Mouse (Mus musculus): ENCODE results near the gene Pigx. TPM values are rescaled to one million over a fixed set of nuclear protein-coding genes. Genes with fewer than 3 reads are reported as not detected.

Gene Pigx
- polyA plus RNA-seq, 1 experiment = 8.5 TPM

- TF ChIP-seq POLR2A (IDR thresholded peaks at IDR 0.05; ENCODE audit: control insufficient read depth, low read depth, low read length) = no peak
- no peak for TF ChIP-seq CTCF (IDR thresholded peaks at IDR 0.05; ENCODE audit: control insufficient read depth, insufficient read depth, insufficient replicate concordance, low read depth, low read length)
- Histone ChIP-seq H3K27ac (ENCODE audit: control insufficient read depth, insufficient read depth, low read depth, low read length) (peak overlapping the region; percentile 1; the same call in 1 of the 2 replicates), H3K36me3 (ENCODE audit: control insufficient read depth, insufficient read depth, low read length) (no peaks in the 10 kb centered on the region), H3K27me3 (ENCODE audit: control insufficient read depth, insufficient read depth, low read length) (no peaks in the 10 kb centered on the region), H3K4me3 (ENCODE audit: control insufficient read depth, low read depth, low read length) (peak overlapping the region; percentile 53), H3K4me1 (ENCODE audit: control insufficient read depth, insufficient read depth, low read length) (peaks cover 12% of the 10 kb centered on the region)
Observed at GRCm38 (mm10) chr16:32130190-32130826, 30.8 kb upstream of the Pigx start.

DNA sequence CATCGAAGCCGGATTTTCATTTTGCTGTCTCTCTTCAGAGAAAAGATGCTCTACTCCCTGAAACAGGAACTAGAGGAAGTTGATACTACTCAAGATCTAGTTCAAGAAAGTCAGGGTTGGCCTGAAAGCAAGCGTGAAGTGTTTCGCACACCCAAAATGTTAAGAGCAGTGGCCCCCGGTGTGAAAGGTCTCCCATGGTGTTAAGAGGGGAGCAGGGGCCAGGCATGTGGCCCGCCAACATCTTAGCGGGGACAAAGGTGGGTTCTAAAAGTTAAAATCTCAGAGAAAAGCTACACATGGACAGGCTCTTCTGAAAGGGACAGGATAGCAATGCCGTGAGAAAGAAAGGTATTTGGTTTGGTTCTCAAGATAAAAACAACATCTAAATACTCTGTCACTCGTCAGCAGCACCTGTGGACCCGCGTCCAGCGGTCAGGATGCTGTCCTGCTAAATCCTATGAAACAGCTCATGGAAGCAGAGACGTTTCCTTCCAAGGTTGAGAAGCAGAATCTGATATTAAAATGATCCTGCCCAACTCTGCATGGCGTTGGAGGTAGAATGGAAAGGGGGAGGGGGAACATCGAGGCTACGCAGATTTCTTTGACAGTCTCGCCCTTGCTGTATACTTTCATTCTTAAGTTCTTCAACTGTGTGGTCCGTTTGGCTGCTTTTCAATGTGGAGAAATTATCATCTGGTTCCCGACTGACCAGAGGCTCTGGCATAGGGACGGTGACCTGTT, 30.1 kb upstream of the Pigx start:
- Histone ChIP-seq H3K27ac (ENCODE audit: control insufficient read depth, insufficient read depth, low read depth, low read length) (peak overlapping the region; percentile 1; the same call in 1 of the 2 replicates), H3K27me3 (ENCODE audit: control insufficient read depth, insufficient read depth, low read length) (no peaks in the 10 kb centered on the region), H3K36me3 (ENCODE audit: control insufficient read depth, insufficient read depth, low read length) (no peaks in the 10 kb centered on the region), H3K4me3 (ENCODE audit: control insufficient read depth, low read depth, low read length) (peak overlapping the region; percentile 53), H3K4me1 (ENCODE audit: control insufficient read depth, insufficient read depth, low read length) (peaks cover 12% of the 10 kb centered on the region)
- no peak for TF ChIP-seq CTCF (IDR thresholded peaks at IDR 0.05; ENCODE audit: control insufficient read depth, insufficient read depth, insufficient replicate concordance, low read depth, low read length)
- no peak for TF ChIP-seq POLR2A (IDR thresholded peaks at IDR 0.05; ENCODE audit: control insufficient read depth, low read depth, low read length)

- H3K36me3 ChIP-seq (ENCODE audit: control insufficient read depth, insufficient read depth, low read length) = no peaks in the 10 kb centered on the region
- H3K27ac ChIP-seq (ENCODE audit: control insufficient read depth, insufficient read depth, low read depth, low read length) = no peak overlapping the region
- H3K4me3 ChIP-seq (ENCODE audit: control insufficient read depth, low read depth, low read length) = no peak overlapping the region
- TF ChIP-seq POLR2A (IDR thresholded peaks at IDR 0.05; ENCODE audit: control insufficient read depth, low read depth, low read length) = no peak
- TF ChIP-seq CTCF (IDR thresholded peaks at IDR 0.05; ENCODE audit: control insufficient read depth, insufficient read depth, insufficient replicate concordance, low read depth, low read length) = no peak
- no peaks in the 10 kb centered on the region for H3K27me3 ChIP-seq (ENCODE audit: control insufficient read depth, insufficient read depth, low read length)
- peaks cover 12% of the 10 kb centered on the region for H3K4me1 ChIP-seq (ENCODE audit: control insufficient read depth, insufficient read depth, low read length)
Observed at GRCm38 (mm10) chr16:32127046-32127445, 27.5 kb upstream of the Pigx start.

DNA sequence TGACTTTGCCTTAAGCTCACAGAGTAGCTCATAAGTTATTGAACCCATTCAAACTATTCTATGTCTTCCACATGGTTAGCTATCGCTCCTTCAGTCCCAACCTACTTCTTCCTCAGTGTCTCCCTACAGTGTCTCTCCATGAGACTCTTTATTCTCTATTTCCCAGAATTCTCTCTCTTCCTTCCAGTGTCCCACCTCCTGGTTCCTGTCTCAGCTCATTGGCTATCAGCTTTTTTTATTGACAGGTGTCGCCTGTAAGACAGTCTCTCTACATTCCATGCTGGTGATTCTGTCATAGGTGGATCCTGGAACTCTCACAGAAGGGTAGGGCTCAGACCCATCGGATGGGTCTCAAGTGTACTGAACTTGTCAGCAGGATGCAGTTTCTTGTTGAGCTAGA, 25.8 kb upstream of the Pigx start:
- Histone ChIP-seq H3K27me3 (ENCODE audit: control insufficient read depth, insufficient read depth, low read length) (no peaks in the 10 kb centered on the region), H3K4me3 (ENCODE audit: control insufficient read depth, low read depth, low read length) (no peak overlapping the region), H3K36me3 (ENCODE audit: control insufficient read depth, insufficient read depth, low read length) (no peaks in the 10 kb centered on the region), H3K27ac (ENCODE audit: control insufficient read depth, insufficient read depth, low read depth, low read length) (no peak overlapping the region), H3K4me1 (ENCODE audit: control insufficient read depth, insufficient read depth, low read length) (peaks cover 10% of the 10 kb centered on the region)
- TF ChIP-seq POLR2A (IDR thresholded peaks at IDR 0.05; ENCODE audit: control insufficient read depth, low read depth, low read length) (no peak), CTCF (IDR thresholded peaks at IDR 0.05; ENCODE audit: control insufficient read depth, insufficient read depth, insufficient replicate concordance, low read depth, low read length) (no peak)

- Histone ChIP-seq H3K4me3 (ENCODE audit: control insufficient read depth, low read depth, low read length) (no peak overlapping the region), H3K36me3 (ENCODE audit: control insufficient read depth, insufficient read depth, low read length) (no peaks in the 10 kb centered on the region), H3K4me1 (ENCODE audit: control insufficient read depth, insufficient read depth, low read length) (peaks cover 4% of the 10 kb centered on the region), H3K27ac (ENCODE audit: control insufficient read depth, insufficient read depth, low read depth, low read length) (no peak overlapping the region), H3K27me3 (ENCODE audit: control insufficient read depth, insufficient read depth, low read length) (no peaks in the 10 kb centered on the region)
- no peak for TF ChIP-seq CTCF (IDR thresholded peaks at IDR 0.05; ENCODE audit: control insufficient read depth, insufficient read depth, insufficient replicate concordance, low read depth, low read length)
- no peak for TF ChIP-seq POLR2A (IDR thresholded peaks at IDR 0.05; ENCODE audit: control insufficient read depth, low read depth, low read length)
Observed at GRCm38 (mm10) chr16:32124444-32125335, 25.1 kb upstream of the Pigx start.

- H3K4me1 ChIP-seq (ENCODE audit: control insufficient read depth, insufficient read depth, low read length) = no peaks in the 10 kb centered on the region
- no peaks in the 10 kb centered on the region for H3K27me3 ChIP-seq (ENCODE audit: control insufficient read depth, insufficient read depth, low read length)
- TF ChIP-seq POLR2A (IDR thresholded peaks at IDR 0.05; ENCODE audit: control insufficient read depth, low read depth, low read length) (no peak), CTCF (IDR thresholded peaks at IDR 0.05; ENCODE audit: control insufficient read depth, insufficient read depth, insufficient replicate concordance, low read depth, low read length) (no peak)
- H3K36me3 ChIP-seq (ENCODE audit: control insufficient read depth, insufficient read depth, low read length) = no peaks in the 10 kb centered on the region
- H3K27ac ChIP-seq (ENCODE audit: control insufficient read depth, insufficient read depth, low read depth, low read length) = no peak overlapping the region
- no peak overlapping the region for H3K4me3 ChIP-seq (ENCODE audit: control insufficient read depth, low read depth, low read length)
Observed at GRCm38 (mm10) chr16:32124020-32124419, 24.5 kb upstream of the Pigx start.

DNA sequence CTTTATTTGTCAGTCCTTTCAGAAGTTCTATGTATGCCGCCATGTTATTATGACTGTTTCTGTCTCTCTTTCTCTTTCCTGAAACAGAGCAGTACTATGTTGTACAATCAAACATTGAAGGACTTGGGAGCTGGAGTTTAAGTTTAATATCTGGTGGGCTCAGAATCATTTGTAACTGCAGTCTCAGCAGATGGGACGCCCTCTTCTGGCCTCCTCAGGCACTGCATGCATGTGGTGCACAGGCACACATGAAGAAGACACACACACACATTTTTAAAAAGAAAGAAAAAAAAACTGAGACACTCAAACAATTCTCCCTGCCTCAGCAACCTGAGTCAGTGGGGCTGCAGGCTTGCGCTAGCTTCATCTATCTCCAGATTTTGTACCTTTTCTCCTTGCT, 20.9 kb upstream of the Pigx start:
- H3K36me3 ChIP-seq (ENCODE audit: control insufficient read depth, insufficient read depth, low read length) = no peaks in the 10 kb centered on the region
- no peaks in the 10 kb centered on the region for H3K4me1 ChIP-seq (ENCODE audit: control insufficient read depth, insufficient read depth, low read length)

More for the DNA sequence above, 20.9 kb upstream of the Pigx start:
- H3K4me3 ChIP-seq (ENCODE audit: control insufficient read depth, low read depth, low read length) = no peak overlapping the region
- no peak overlapping the region for H3K27ac ChIP-seq (ENCODE audit: control insufficient read depth, insufficient read depth, low read depth, low read length)
- no peaks in the 10 kb centered on the region for H3K27me3 ChIP-seq (ENCODE audit: control insufficient read depth, insufficient read depth, low read length)
- TF ChIP-seq POLR2A (IDR thresholded peaks at IDR 0.05; ENCODE audit: control insufficient read depth, low read depth, low read length) (no peak), CTCF (IDR thresholded peaks at IDR 0.05; ENCODE audit: control insufficient read depth, insufficient read depth, insufficient replicate concordance, low read depth, low read length) (peak; percentile 67; the same call in 1 of the 2 replicates)
